Mouse (Mus musculus) activated CD4-positive, CD25-positive, alpha-beta regulatory T cell, adult 9 weeks (primary cell): Measurements from ENCODE around the gene Wdr62. TPM values are rescaled to one million over a fixed set of nuclear protein-coding genes. Genes with fewer than 3 reads are reported as not detected.

Experiments used
- polyA plus RNA-seq: library from polyadenylated mRNA; unstranded; fragments of 100-300 nt; shearing (Covaris generic); gene quantifications from one replicate; pipeline ENCODE4 v1.2.1, GENCODE M21; 2017

Wdr62 gene
- polyA plus RNA-seq, result 6.3 TPM

DNA sequence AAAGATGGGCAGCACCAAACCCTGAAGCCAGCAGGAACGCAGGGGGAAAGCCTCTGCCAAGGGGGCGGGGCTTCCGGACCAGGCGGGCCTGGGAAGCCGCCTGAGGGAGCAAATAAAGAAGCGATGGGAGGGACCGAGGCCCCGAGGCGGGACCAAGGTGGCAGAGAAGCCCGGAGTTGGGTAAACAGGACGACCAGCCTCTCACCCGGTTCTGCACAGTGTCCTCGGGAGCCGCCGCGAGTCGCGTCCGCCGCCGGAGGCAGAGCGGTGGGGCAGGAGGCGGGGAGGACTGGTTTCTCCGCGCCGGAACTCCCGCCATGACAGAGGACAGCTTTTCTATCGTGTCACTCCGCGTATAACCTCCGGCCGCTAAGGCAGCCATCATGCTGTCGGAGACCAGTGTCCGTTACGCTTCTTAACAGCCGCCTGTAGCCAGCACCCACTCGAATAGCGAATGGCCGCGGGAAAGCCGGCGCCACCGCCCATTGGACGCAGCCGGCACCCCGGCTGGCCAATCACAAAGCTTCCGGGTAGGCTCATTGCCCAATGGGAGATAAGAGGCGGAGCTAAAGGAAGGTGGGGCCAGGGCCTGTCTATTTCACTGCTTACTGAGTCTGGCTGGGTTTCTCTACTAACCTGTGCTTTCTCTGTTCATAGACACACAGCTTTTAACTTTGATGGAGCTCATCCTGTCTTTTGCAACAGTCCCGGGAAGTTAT is at the start of gene Wdr62, which contains the start of gene Thap8:
Gene Wdr62 (minus strand): TSS at position 469 of the 719 bp plus-strand sequence.
Gene Thap8 (plus strand): TSS at position 144 of the 719 bp plus-strand sequence.

DNA sequence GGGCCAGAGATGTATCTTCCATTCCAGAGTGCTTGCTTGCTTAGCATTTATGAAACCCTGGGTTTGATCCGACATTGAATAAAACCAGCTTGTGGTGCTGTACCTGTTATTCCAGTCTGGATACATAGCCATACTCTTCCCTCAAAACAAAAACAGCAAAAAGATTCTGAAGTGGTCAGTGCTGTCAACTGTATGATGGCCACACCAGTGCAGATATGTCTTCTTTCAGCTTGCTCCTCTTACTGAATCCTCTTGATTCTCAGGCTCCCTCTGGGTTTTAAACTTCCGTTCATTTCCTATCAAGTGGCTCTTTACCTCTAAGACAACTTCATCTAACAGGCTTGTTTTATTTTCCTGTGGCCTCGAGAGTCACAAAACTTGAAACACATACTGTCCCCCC is 43.6 kb upstream of the Wdr62 start, which contains the start of gene Sdhaf1:
Gene Sdhaf1 (minus strand): TSS at position 101 of the 400 bp plus-strand sequence.

DNA sequence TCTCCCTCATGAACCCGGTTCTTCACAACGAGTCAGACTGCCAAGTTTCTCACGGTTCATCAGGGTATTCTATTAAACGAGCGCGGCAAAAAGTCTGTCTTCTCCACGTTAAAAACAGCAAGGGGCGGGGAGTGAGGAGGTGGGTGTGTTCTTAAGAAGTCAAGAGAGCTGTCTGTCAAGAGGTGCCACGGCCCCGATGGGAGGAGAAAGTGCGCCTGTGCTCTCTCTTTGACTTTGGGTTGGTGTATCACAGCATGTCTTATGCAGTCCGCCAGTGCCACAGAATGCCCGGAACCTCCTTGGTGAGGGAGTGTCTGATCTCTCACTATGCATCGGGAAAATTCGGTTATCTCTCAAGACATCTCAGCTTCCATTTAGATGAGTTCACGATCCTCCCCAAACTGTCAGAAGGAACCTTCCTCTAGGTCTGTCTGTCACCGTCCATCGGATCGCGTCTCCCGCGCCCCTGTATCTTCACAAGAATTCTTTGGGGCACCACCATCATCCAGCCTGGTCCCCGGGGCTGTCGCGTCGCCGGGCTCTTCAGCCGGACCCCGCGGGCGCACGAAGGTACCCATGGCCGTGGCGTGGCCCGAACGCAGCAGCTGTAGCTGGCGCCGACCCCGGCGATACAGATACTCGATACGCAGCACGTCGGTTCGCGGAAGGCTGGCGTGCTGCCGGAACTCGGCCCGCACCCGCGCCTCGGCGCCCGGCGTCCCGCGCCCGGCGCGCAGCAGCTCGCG is 41.5 kb upstream of the Wdr62 start, which contains the start of gene E130208F15Rik:
Gene E130208F15Rik (plus strand): TSS at position 202 of the 746 bp plus-strand sequence.

DNA sequence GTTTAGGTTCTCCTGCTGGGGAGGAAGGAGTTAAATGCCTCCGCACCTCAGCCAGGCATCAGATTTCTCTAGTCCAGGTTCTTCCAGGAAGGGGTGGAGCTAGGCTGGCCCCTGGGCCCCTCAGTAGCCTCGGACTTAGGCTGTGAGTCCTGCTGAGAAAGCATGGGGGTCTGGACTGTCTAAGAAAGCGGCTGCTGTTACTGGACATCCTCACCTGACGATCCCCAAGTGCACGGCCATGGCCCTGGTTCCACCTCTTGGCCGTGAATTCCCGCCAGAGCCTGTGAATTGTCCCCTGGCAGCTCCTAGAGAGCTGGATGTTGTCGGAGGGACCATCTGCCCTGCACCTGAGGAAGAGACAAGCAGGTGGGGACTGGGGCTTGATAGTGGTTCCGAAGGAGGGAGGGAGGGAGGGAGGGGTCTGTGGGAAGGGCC is 34.5 kb upstream of the Wdr62 start, which contains the start of gene Syne4:
Gene Syne4 (plus strand): TSS at position 87 of the 435 bp plus-strand sequence.

DNA sequence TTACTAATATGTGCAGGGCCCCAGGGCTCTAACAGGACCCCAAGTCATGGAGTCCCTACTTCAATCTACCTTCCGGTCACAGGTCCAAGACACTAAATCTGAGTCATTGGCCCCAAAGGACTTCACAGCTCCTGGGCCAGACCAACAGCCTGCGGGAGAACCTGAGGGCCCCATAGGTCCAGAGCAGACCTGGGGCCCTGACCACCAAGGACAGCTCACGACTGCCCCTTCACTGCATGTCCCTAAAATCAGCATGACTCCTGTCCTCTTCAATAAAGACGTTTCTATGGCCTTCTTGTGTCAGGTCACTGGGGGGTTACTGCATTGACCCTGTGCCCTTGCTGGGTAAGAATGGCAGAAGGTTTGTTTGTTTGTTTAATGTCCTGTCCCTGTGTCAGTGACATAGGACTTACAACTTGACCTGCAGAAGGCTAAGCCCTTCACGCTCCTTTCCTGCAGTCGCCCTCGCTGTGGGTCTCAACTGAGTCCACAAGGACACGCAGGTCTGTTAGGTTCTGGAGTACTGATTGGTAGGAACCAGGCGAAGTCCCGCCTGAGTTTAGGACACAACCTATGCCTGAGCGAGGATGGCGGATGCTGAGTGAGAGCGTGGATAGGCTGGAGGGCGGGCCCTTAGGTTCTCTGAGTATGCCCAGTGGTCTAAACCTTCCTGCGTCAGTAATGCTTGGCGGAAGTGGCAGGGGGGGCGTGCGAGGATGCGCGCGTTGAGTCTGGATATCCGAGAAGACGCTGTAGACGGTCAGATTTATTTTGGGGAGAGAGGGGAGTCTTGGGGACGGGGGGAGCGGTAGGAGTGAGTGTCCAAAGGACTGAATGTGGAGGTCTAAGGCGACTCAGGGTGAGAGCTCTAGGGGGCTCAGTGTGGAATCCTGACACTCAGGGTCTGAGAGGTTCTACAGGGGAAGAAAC is 28.1 kb upstream of the Wdr62 start, which contains the start of gene Alkbh6:
Gene Alkbh6 (plus strand): TSS at position 642 of the 930 bp plus-strand sequence.

DNA sequence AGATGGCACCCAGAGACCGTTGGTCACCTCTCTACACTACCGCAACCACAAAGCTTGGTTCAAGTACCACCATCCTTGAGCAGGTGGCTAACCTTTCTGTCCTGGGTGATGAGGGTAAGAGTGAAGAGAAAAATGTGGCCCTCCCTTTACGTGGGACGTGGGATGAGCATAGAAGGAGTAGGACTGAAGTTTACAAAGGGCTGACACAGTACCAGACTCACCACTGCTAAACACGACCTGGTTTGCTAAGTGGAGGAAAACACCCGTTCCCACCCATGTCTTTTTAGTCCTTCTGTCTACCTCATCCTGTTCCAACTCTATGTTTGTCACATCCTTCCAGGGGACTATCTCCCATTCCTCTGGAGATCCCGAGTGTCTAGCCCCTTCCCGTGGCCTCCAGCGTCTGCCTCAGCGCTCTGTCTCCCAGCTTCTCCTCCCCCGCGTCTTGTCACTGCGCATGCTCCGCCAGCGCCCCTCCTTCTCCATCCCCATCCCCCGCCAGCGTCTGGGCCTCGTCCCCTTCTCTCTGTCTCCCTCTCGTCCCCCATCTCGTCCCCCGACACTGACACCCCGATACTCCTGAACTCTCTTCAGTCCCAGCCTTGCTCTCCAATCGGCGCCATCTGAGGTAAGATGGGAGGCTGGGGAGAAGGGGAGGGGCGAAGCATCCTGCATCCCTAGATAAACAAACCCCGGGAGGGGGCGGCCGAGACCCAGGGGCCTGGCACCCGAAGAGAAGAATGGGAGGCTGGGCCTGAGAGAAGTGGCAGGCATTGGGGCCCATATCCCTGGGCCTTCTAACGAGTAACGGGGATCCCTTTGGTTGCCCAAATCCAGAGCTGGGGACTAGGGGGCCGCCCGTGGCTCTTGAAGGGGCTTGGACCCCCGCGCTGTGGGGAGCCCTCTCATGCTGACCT is 11.3 kb upstream of the Wdr62 start, which contains the start of gene Clip3:
Gene Clip3 (plus strand): TSS at position 514 of the 917 bp plus-strand sequence.

DNA sequence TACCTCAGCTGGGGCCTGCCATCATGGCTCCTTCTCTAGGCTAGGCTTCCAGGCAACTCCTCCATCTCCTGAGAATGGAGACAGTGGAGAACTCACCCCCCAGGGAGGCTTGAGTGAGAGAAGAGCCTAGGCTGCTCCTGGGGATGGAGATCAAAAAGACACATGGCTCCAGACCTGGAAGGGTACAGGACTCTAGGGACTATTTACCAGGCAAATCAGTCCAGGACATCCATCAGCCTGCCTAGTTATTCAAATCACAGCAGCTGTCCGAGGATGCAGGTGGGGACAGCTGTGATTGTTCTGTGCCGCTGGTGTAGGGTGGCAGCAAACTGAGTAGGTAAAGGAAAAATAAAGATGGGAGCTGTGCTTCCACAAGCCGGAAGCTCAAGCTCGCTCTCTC is 44.6 kb downstream of the Wdr62 start, which contains the start of gene Ovol3:
Gene Ovol3 (minus strand): TSS at position 101 of the 400 bp plus-strand sequence.

DNA sequence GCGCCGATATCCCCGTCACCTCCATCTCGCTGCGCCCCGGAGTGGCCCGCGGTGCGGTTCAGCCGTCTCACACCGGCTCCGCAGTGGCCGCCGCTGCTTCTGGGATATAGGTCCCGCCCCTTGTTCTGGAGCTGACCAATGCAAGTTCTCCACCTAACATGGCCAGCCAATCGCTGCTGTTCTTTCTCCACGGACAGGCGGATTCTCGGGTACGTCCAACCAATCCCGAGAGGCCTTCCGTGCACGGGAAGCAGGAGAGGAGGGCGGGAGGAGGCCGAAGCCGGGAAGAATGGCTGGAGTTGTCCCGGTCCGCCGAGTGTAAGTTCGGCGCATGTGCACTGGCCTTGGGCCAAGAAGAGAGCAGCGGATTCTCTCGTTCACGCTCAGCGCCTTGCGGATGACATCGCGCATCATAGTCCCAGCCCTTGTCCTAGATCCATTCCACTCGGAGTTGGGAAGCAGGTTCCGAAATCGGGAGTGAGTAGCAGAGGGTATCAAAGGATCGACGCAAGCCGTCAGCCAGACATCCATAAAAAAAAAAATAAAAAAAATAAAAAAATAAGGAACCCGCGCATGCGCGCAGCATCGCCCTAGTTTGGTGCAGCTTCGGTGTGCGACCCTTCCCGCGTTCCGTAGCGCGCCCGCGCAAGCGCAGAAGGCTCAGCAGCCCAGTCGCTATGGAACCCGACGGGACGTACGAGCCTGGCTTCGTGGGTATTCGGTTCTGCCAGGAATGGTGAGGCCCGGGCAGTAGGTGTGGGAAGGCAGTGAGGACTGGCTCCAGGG is 48.4 kb downstream of the Wdr62 start, which contains the start of the genes Polr2i and Tbcb:
Gene Polr2i (plus strand): TSS at position 280 of the 786 bp plus-strand sequence.
Gene Tbcb (minus strand): TSS at position 604 of the 786 bp plus-strand sequence.

DNA sequence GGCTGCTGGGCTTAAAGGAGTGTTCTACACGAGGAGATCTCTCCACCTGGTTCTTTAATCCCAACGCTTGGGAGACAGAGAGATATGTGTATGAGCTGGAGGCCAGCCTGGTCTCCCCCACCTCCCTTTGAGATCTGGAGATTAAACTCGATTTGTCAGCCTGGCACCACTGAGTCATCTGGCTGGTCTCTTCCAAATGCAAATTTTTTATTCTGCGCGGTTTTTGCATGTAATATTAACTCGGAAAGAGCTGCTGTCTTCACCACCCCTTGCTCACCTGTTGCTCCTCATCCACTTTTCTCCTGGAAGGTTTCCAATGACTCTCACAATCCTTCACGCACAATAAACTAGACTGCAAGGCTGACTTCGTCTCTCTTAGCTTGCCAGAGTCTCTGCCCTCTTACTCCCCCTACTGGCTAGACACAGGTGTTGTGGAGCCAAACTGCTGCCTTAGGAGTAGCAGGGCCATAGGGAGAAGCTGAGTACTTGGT is 81.7 kb downstream of the Wdr62 start, which contains the start of gene Capns1:
Gene Capns1 (minus strand): TSS at position 331 of the 491 bp plus-strand sequence.

Other genes starting within 250 kb of the Wdr62 start
- gene Zfp14, start 229.0 kb downstream of the Wdr62 start, polyA plus RNA-seq, result 6.8 TPM
- gene Zfp82, start 207.5 kb downstream of the Wdr62 start, polyA plus RNA-seq, result 10.5 TPM
- gene Gm26920, start 190.0 kb downstream of the Wdr62 start, polyA plus RNA-seq, result 3.0 TPM
- gene Zfp566, start 189.9 kb downstream of the Wdr62 start, polyA plus RNA-seq, result 9.6 TPM
- 106 TPM for gene Zfp260, start 185.6 kb downstream of the Wdr62 start, polyA plus RNA-seq
- 16.9 TPM for gene Zfp382, start 158.5 kb downstream of the Wdr62 start, polyA plus RNA-seq
- 32.9 TPM for gene Zfp146, start 110.7 kb downstream of the Wdr62 start, polyA plus RNA-seq
- 1.0 TPM for gene Cox7a1, start 96.3 kb downstream of the Wdr62 start, polyA plus RNA-seq
- gene Capns1, start 81.6 kb downstream of the Wdr62 start, polyA plus RNA-seq, result 80.5 TPM
- gene Polr2i, start 48.5 kb downstream of the Wdr62 start, polyA plus RNA-seq, result 49.2 TPM
- gene Tbcb, start 48.1 kb downstream of the Wdr62 start, polyA plus RNA-seq, result 132 TPM
- not detected for gene Ovol3, start 44.7 kb downstream of the Wdr62 start, polyA plus RNA-seq
- 0.27 TPM for gene Thap8, start 325 bp downstream of the Wdr62 start, polyA plus RNA-seq
- gene Clip3, start 11.3 kb upstream of the Wdr62 start, polyA plus RNA-seq, result 7.7 TPM
- gene Alkbh6, start 28.3 kb upstream of the Wdr62 start, polyA plus RNA-seq, result 158 TPM
- 20.3 TPM for gene Syne4, start 34.4 kb upstream of the Wdr62 start, polyA plus RNA-seq
- gene E130208F15Rik, start 41.3 kb upstream of the Wdr62 start, polyA plus RNA-seq, result not detected
- 7.7 TPM for gene Sdhaf1, start 43.5 kb upstream of the Wdr62 start, polyA plus RNA-seq
- gene Lrfn3, start 82.4 kb upstream of the Wdr62 start, polyA plus RNA-seq, result not detected
- gene Tyrobp, start 133.3 kb upstream of the Wdr62 start, polyA plus RNA-seq, result 7.6 TPM
- 400 TPM for gene Hcst, start 139.4 kb upstream of the Wdr62 start, polyA plus RNA-seq
- gene Nfkbid, start 141.3 kb upstream of the Wdr62 start, polyA plus RNA-seq, result 106 TPM
- 5.2 TPM for gene Aplp1, start 165.1 kb upstream of the Wdr62 start, polyA plus RNA-seq
- not detected for gene Kirrel2, start 177.3 kb upstream of the Wdr62 start, polyA plus RNA-seq
- gene Nphs1, start 177.9 kb upstream of the Wdr62 start, polyA plus RNA-seq, result not detected
- gene Prodh2, start 213.2 kb upstream of the Wdr62 start, polyA plus RNA-seq, result not detected